Mouse (Mus musculus) cerebellum, adult 11-12 months (tissue): ENCODE measurements around the gene Tedc1.

Experiments
- DNase-seq: peaks from one replicate; pipeline ENCODE4 v3.0.0; 2022

Tedc1 gene

GRCm38 (mm10) chr12:113155887-113156539, at the start of gene Tedc1:
Gene Tedc1 (plus strand): TSS chr12:113156421.
- peak; percentile 100 for DNase-seq

GRCm38 (mm10) chr12:113107431-113108124, 48.6 kb upstream of the Tedc1 start:
- DNase-seq = no peak

GRCm38 (mm10) chr12:113108528-113109283, 47.5 kb upstream of the Tedc1 start:
- no peak for DNase-seq

GRCm38 (mm10) chr12:113109801-113110200, 46.4 kb upstream of the Tedc1 start:
- DNase-seq = no peak

GRCm38 (mm10) chr12:113114141-113114540, 42.1 kb upstream of the Tedc1 start:
- DNase-seq = no peak

GRCm38 (mm10) chr12:113114856-113115538, 41.2 kb upstream of the Tedc1 start:
- DNase-seq = no peak

- peak; percentile 70 for DNase-seq
Observed at GRCm38 (mm10) chr12:113119516-113120410, 36.5 kb upstream of the Tedc1 start.

GRCm38 (mm10) chr12:113124726-113125125, 31.5 kb upstream of the Tedc1 start:
- DNase-seq = no peak

- DNase-seq = no peak
Observed at GRCm38 (mm10) chr12:113130732-113131131, 25.5 kb upstream of the Tedc1 start.

GRCm38 (mm10) chr12:113131601-113132000, 24.6 kb upstream of the Tedc1 start:
- no peak for DNase-seq

GRCm38 (mm10) chr12:113132567-113132966, 23.7 kb upstream of the Tedc1 start:
- no peak for DNase-seq

- no peak for DNase-seq
Observed at GRCm38 (mm10) chr12:113133260-113133659, 23.0 kb upstream of the Tedc1 start.

GRCm38 (mm10) chr12:113133861-113134403, 22.3 kb upstream of the Tedc1 start:
- DNase-seq = no peak

GRCm38 (mm10) chr12:113134502-113134901, 21.7 kb upstream of the Tedc1 start:
- DNase-seq = no peak

- no peak for DNase-seq
Observed at GRCm38 (mm10) chr12:113135401-113135800, 20.8 kb upstream of the Tedc1 start.

GRCm38 (mm10) chr12:113136492-113137020, 19.7 kb upstream of the Tedc1 start:
- DNase-seq = no peak

- no peak for DNase-seq
Observed at GRCm38 (mm10) chr12:113137260-113138213, 18.7 kb upstream of the Tedc1 start.

GRCm38 (mm10) chr12:113138291-113138690, 17.9 kb upstream of the Tedc1 start:
- no peak for DNase-seq

- peak; percentile 40 for DNase-seq
Observed at GRCm38 (mm10) chr12:113138901-113139864, 17.0 kb upstream of the Tedc1 start.
